Mouse (Mus musculus): ENCODE data around the gene Prkx. TPM values are rescaled to one million over a fixed set of nuclear protein-coding genes. Genes with fewer than 3 reads are reported as not detected.
A peak's percentile ranks its signal among the peaks of the same experiment; 100 is the strongest.

Prkx gene
- total and polyA plus RNA-seq, 2 experiments from 2014 or later = 12.4 to 20.1 TPM

GRCm38 (mm10) chrX:77794962-77795857 is 868 bp downstream of the Prkx start:
- 18% methylated on average over 60 of the region's 61 CpGs for WGBS
- Histone ChIP-seq H3K9me3 (replicated peaks; ENCODE audit: control insufficient read depth, low read length) (no peaks in the 10 kb centered on the region), H3K9ac (replicated peaks; ENCODE audit: low read depth, low read length) (peak overlapping the region; percentile 64), H3K4me1 (ENCODE audit: control insufficient read depth, insufficient read depth) (0 out of 2 replicates have a peak, but pooled peaks cover 7% of the 10 kb centered on the region), H3K27ac (ENCODE audit: low read depth) (peak overlapping the region; percentile 86), H3K4me2 (ENCODE audit: low read depth, low read length) (peak overlapping the region; percentile 76), H3K4me3 (ENCODE audit: low read depth, low read length) (peak overlapping the region; percentile 66), H3K27me3 (ENCODE audit: control insufficient read depth, insufficient read depth, low read length) (no peaks in the 10 kb centered on the region), H3K36me3 (replicated peaks; ENCODE audit: control insufficient read depth, insufficient read depth, low read length) (no peaks in the 10 kb centered on the region)
- no peak for TF ChIP-seq EP300 (IDR thresholded peaks at IDR 0.05; ENCODE audit: low read depth)
- TF ChIP-seq CTCF (IDR thresholded peaks at IDR 0.05; ENCODE audit: low read depth) = no peak
- DNase-seq (ENCODE audit: low spot score) = no peak
- ATAC-seq (ENCODE audit: insufficient read depth, low read depth) = peak; percentile 64

GRCm38 (mm10) chrX:77788675-77789074 is 7.4 kb downstream of the Prkx start:
- DNase-seq (ENCODE audit: low spot score) = no peak
- no peak overlapping the region for H3K4me2 ChIP-seq (ENCODE audit: low read depth, low read length)
- H3K9ac ChIP-seq (replicated peaks; ENCODE audit: low read depth, low read length) = no peak overlapping the region
- WGBS = 77% methylated on average over 3 of the region's 3 CpGs
- H3K4me1 ChIP-seq (ENCODE audit: control insufficient read depth, insufficient read depth) = no peaks in the 10 kb centered on the region
- H3K4me3 ChIP-seq (ENCODE audit: low read depth, low read length) = no peak overlapping the region
- no peak for TF ChIP-seq CTCF (IDR thresholded peaks at IDR 0.05; ENCODE audit: low read depth)
- TF ChIP-seq EP300 (IDR thresholded peaks at IDR 0.05; ENCODE audit: low read depth) = no peak
- H3K27ac ChIP-seq (ENCODE audit: low read depth) = no peak overlapping the region
- no peak for ATAC-seq (ENCODE audit: insufficient read depth, low read depth)
- no peaks in the 10 kb centered on the region for H3K27me3 ChIP-seq (ENCODE audit: control insufficient read depth, insufficient read depth, low read length)
- no peaks in the 10 kb centered on the region for H3K36me3 ChIP-seq (replicated peaks; ENCODE audit: control insufficient read depth, insufficient read depth, low read length)
- H3K9me3 ChIP-seq (replicated peaks; ENCODE audit: control insufficient read depth, low read length) = no peaks in the 10 kb centered on the region

- no peak for DNase-seq (ENCODE audit: low spot score)
- no peak overlapping the region for H3K4me2 ChIP-seq (ENCODE audit: low read depth, low read length)
- H3K27ac ChIP-seq (ENCODE audit: low read depth) = no peak overlapping the region
- no peak for TF ChIP-seq EP300 (IDR thresholded peaks at IDR 0.05; ENCODE audit: low read depth)
- TF ChIP-seq CTCF (IDR thresholded peaks at IDR 0.05; ENCODE audit: low read depth) = no peak
- H3K9me3 ChIP-seq (replicated peaks; ENCODE audit: control insufficient read depth, low read length) = no peaks in the 10 kb centered on the region
- no peak overlapping the region for H3K4me3 ChIP-seq (ENCODE audit: low read depth, low read length)
- ATAC-seq (ENCODE audit: insufficient read depth, low read depth) = no peak
- H3K27me3 ChIP-seq (ENCODE audit: control insufficient read depth, insufficient read depth, low read length) = no peaks in the 10 kb centered on the region
- no peaks in the 10 kb centered on the region for H3K4me1 ChIP-seq (ENCODE audit: control insufficient read depth, insufficient read depth)
- H3K36me3 ChIP-seq (replicated peaks; ENCODE audit: control insufficient read depth, insufficient read depth, low read length) = 0 out of 2 replicates have a peak, but pooled peaks cover 4% of the 10 kb centered on the region
- no peak overlapping the region for H3K9ac ChIP-seq (replicated peaks; ENCODE audit: low read depth, low read length)
Observed at GRCm38 (mm10) chrX:77786354-77786753, 9.7 kb downstream of the Prkx start.

GRCm38 (mm10) chrX:77777822-77778221 is 18.3 kb downstream of the Prkx start:
- TF ChIP-seq EP300 (IDR thresholded peaks at IDR 0.05; ENCODE audit: low read depth) (no peak), CTCF (IDR thresholded peaks at IDR 0.05; ENCODE audit: low read depth) (peak; percentile 18; the same call in 1 of the 2 replicates)

GRCm38 (mm10) chrX:77765153-77765552 is 30.9 kb downstream of the Prkx start:
- ATAC-seq (ENCODE audit: insufficient read depth, low read depth) (no peak), DNase-seq (ENCODE audit: low spot score) (no peak)
- H3K4me2 ChIP-seq (ENCODE audit: low read depth, low read length) = no peak overlapping the region
- H3K9ac ChIP-seq (replicated peaks; ENCODE audit: low read depth, low read length) = no peak overlapping the region
- H3K4me3 ChIP-seq (ENCODE audit: low read depth, low read length) = no peak overlapping the region
- no peaks in the 10 kb centered on the region; the same call in 1 of the 2 replicates for H3K36me3 ChIP-seq (replicated peaks; ENCODE audit: control insufficient read depth, insufficient read depth, low read length)
- no peaks in the 10 kb centered on the region for H3K9me3 ChIP-seq (replicated peaks; ENCODE audit: control insufficient read depth, low read length)
- WGBS = 82% methylated on average over 3 of the region's 3 CpGs
- H3K27me3 ChIP-seq (ENCODE audit: control insufficient read depth, insufficient read depth, low read length) = no peaks in the 10 kb centered on the region
- H3K4me1 ChIP-seq (ENCODE audit: control insufficient read depth, insufficient read depth) = no peaks in the 10 kb centered on the region
- TF ChIP-seq CTCF (IDR thresholded peaks at IDR 0.05; ENCODE audit: low read depth) (no peak), EP300 (IDR thresholded peaks at IDR 0.05; ENCODE audit: low read depth) (no peak)
- no peak overlapping the region for H3K27ac ChIP-seq (ENCODE audit: low read depth)

More at GRCm38 (mm10) chrX:77777822-77778221, 18.3 kb downstream of the Prkx start:
- no peak overlapping the region for H3K9ac ChIP-seq (replicated peaks; ENCODE audit: low read depth, low read length)
- no peak overlapping the region for H3K27ac ChIP-seq (ENCODE audit: low read depth)
- 0 out of 2 replicates have a peak, but pooled peaks cover 4% of the 10 kb centered on the region for H3K36me3 ChIP-seq (replicated peaks; ENCODE audit: control insufficient read depth, insufficient read depth, low read length)
- no peak overlapping the region for H3K4me3 ChIP-seq (ENCODE audit: low read depth, low read length)
- no peak overlapping the region for H3K4me2 ChIP-seq (ENCODE audit: low read depth, low read length)
- H3K27me3 ChIP-seq (ENCODE audit: control insufficient read depth, insufficient read depth, low read length) = no peaks in the 10 kb centered on the region
- no peaks in the 10 kb centered on the region for H3K9me3 ChIP-seq (replicated peaks; ENCODE audit: control insufficient read depth, low read length)
- no peaks in the 10 kb centered on the region for H3K4me1 ChIP-seq (ENCODE audit: control insufficient read depth, insufficient read depth)
- ATAC-seq (ENCODE audit: insufficient read depth, low read depth) = no peak
- no peak for DNase-seq (ENCODE audit: low spot score)
